Mouse (Mus musculus) olfactory bulb, adult 2 months (tissue): ENCODE results near the gene Uck1.

ENCODE experiments used
- CTCF ChIP-seq: fragments of 200-500 bp; IDR thresholded peaks from 2 replicates; pipeline ENCODE4 v1.5.1; 2012; ENCODE audit warnings: low read depth, mild to moderate bottlenecking, low read length, moderate library complexity; ENCODE audit not compliant: insufficient read depth
- POLR2A ChIP-seq: fragments of 200-500 bp; IDR thresholded peaks from 2 replicates; pipeline ENCODE4 v1.6.1; 2012; ENCODE audit warnings: mild to moderate bottlenecking, low read depth, low read length, moderate library complexity; ENCODE audit not compliant: insufficient read depth

GRCm38 (mm10) chr2:32219501-32219900, 40.5 kb downstream of the Uck1 start:
- TF ChIP-seq POLR2A (no peak), CTCF (no peak)
